Mouse (Mus musculus) embryonic facial prominence, embryonic 13.5 days (tissue): ENCODE data around the gene Tec. TPM values are rescaled to one million over a fixed set of nuclear protein-coding genes. Genes with fewer than 3 reads are reported as not detected.

Experiments
- ATAC-seq: fragments of 200-750 bp; cut with Nextera tagmentation; 2 replicates; pipeline ENCODE4 v1.8.0; 2017; ENCODE audit warnings: low read depth; ENCODE audit not compliant: insufficient number of reproducible peaks, insufficient read depth, low FRiP score, low TSS enrichment
- H3K27ac ChIP-seq: fragments of 300-500 bp; sonication (generic); 2 replicates; pipeline ENCODE4 v1.5.1; 2015; ENCODE audit warnings: moderate library complexity, mild to moderate bottlenecking, inconsistent platforms
- H3K27me3 ChIP-seq: fragments of 300-500 bp; sonication (generic); 2 replicates; pipeline ENCODE4 v1.6.1; 2015; ENCODE audit warnings: mild to moderate bottlenecking, inconsistent platforms
- H3K36me3 ChIP-seq: fragments of 300-500 bp; sonication (generic); 2 replicates; pipeline ENCODE4 v1.6.1; 2015; ENCODE audit warnings: mild to moderate bottlenecking, inconsistent platforms
- H3K4me1 ChIP-seq: fragments of 300-500 bp; sonication (generic); 2 replicates; pipeline ENCODE4 v1.6.1; 2015; ENCODE audit warnings: inconsistent platforms
- H3K4me2 ChIP-seq: fragments of 300-500 bp; sonication (generic); 2 replicates; pipeline ENCODE4 v1.6.1; 2015; ENCODE audit warnings: moderate library complexity, mild to moderate bottlenecking, inconsistent platforms
- H3K4me3 ChIP-seq: fragments of 300-500 bp; sonication (generic); 2 replicates; pipeline ENCODE4 v1.5.1; 2015; ENCODE audit warnings: mild to moderate bottlenecking, inconsistent platforms
- H3K9ac ChIP-seq: fragments of 300-500 bp; sonication (generic); 2 replicates; pipeline ENCODE4 v1.6.1; 2015; ENCODE audit warnings: mild to moderate bottlenecking, inconsistent platforms
- H3K9me3 ChIP-seq: fragments of 300-500 bp; sonication (generic); 2 replicates; pipeline ENCODE4 v1.6.1; 2016; ENCODE audit warnings: inconsistent platforms
- WGBS: fragments of 180-500 bp; shearing (Covaris S2); methylation state at CpG from one replicate; pipeline ENCODE4 v1.1.7; 2015; ENCODE audit warnings: mixed read lengths; 5-methylcytosine and 5-hydroxymethylcytosine counted together
- polyA plus RNA-seq: library from polyadenylated mRNA; unstranded; fragments of >200 nt; fragmentation: Nextera tagmentation; extraction: Ambion mirVana; gene quantifications from 2 replicates; pipeline ENCODE4 v1.2.1, GENCODE M21; 2015

The Tec gene
- polyA plus RNA-seq, 1 experiment from 2014 or later = 4.1 TPM

DNA sequence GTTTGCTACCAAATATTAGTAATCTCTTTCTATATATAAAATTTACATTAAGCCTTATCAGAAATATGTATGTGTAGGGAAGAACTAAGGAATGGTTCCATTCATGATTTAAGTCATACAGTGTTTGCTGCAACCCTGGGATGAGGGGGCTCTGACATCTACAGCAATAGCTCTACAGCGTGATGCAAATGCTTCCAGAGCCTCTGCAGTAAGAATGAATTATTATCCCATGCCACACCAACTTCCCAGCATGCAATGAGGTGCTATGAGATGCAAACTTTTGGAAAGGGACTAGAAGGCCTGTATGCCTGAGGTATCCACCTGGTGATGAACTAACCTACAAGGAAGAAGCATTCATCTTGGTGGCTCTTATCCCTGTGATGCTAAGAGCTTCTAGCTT lies 52.2 kb downstream of the Tec start:
- H3K4me1 ChIP-seq = peaks cover 12% of the 10 kb centered on the region; the same call in 1 of the 2 replicates
- no peak overlapping the region for H3K4me3 ChIP-seq
- no peaks in the 10 kb centered on the region for H3K27me3 ChIP-seq
- ATAC-seq = no peak
- no peaks in the 10 kb centered on the region for H3K9me3 ChIP-seq
- no peak overlapping the region for H3K9ac ChIP-seq
- H3K4me2 ChIP-seq = no peak overlapping the region
- no peaks in the 10 kb centered on the region for H3K36me3 ChIP-seq
- 91% methylated on average over 1 of the region's 1 CpGs for WGBS
- H3K27ac ChIP-seq = no peak overlapping the region

DNA sequence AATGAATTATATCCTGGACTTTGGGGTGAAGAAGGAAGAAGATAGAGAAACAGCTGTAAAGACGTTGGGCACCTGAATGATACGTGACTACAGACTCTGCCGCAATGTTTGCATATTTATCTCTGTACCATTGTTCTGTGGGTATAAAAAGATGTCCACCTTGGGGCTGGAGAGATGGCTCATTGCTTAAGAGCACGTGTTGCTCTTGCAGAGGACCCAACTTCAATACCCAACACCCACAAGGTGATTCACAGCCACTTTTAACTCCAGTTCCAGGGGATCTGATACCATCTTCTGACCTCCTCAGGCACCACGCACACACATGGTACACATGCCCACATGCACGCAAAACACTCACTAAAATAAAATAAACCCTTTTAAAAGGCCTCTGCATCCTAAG lies 52.9 kb downstream of the Tec start:
- ATAC-seq = no peak

GRCm38 (mm10) chr5:72814072-72814471 lies 54.2 kb downstream of the Tec start:
- no peak for ATAC-seq
- H3K4me1 ChIP-seq = peaks cover 16% of the 10 kb centered on the region; the same call in 1 of the 2 replicates
- H3K36me3 ChIP-seq = no peaks in the 10 kb centered on the region
- H3K9ac ChIP-seq = no peak overlapping the region
- H3K4me3 ChIP-seq = no peak overlapping the region
- H3K27me3 ChIP-seq = no peaks in the 10 kb centered on the region
- 0 out of 2 replicates have a peak, but pooled peaks cover 3% of the 10 kb centered on the region for H3K9me3 ChIP-seq
- H3K27ac ChIP-seq = no peak overlapping the region
- no peak overlapping the region for H3K4me2 ChIP-seq
- 80% methylated on average over 5 of the region's 5 CpGs for WGBS

More for the DNA sequence above, 52.9 kb downstream of the Tec start:
- Histone ChIP-seq H3K4me3 (no peak overlapping the region), H3K4me1 (peaks cover 12% of the 10 kb centered on the region; the same call in 1 of the 2 replicates), H3K4me2 (no peak overlapping the region), H3K9me3 (no peaks in the 10 kb centered on the region), H3K27me3 (no peaks in the 10 kb centered on the region), H3K9ac (no peak overlapping the region), H3K36me3 (no peaks in the 10 kb centered on the region), H3K27ac (no peak overlapping the region)
- 89% methylated on average over 6 of the region's 6 CpGs for WGBS

- peaks cover 26% of the 10 kb centered on the region for H3K4me1 ChIP-seq
- H3K4me2 ChIP-seq = no peak overlapping the region
- H3K9ac ChIP-seq = no peak overlapping the region
- no peak overlapping the region for H3K27ac ChIP-seq
- 0 out of 2 replicates have a peak, but pooled peaks cover 3% of the 10 kb centered on the region for H3K9me3 ChIP-seq
- no peaks in the 10 kb centered on the region for H3K36me3 ChIP-seq
- ATAC-seq = no peak
- no peak overlapping the region for H3K4me3 ChIP-seq
- 38% methylated on average over 5 of the region's 5 CpGs for WGBS
- no peaks in the 10 kb centered on the region for H3K27me3 ChIP-seq
Observed at GRCm38 (mm10) chr5:72812908-72813307, 55.4 kb downstream of the Tec start.

GRCm38 (mm10) chr5:72812328-72812727 lies 56.0 kb downstream of the Tec start:
- Histone ChIP-seq H3K4me2 (no peak overlapping the region), H3K9me3 (0 out of 2 replicates have a peak, but pooled peaks cover 3% of the 10 kb centered on the region), H3K27me3 (no peaks in the 10 kb centered on the region), H3K4me3 (no peak overlapping the region), H3K27ac (no peak overlapping the region), H3K9ac (no peak overlapping the region), H3K36me3 (no peaks in the 10 kb centered on the region), H3K4me1 (peaks cover 20% of the 10 kb centered on the region)
- WGBS = 85% methylated on average over 3 of the region's 3 CpGs
- no peak for ATAC-seq

DNA sequence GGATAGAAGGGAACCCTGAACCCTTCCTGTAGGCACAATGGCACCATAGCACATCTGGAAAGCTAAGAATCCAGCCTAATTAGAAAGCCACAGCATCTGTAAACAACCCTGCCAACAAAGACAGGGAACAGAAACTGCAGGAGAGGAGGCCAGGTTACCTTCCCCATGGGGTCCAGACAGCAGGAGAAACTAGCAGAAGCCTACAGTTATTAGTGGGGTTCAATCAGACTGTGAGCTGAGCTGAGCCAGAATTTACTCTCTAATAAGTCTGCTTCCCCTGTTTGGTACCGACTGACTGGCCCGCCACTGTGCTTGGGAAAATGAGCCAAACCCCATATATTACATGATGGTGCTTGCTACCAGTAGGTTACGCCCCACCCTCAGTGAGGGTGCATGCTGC lies 56.9 kb downstream of the Tec start:
- Histone ChIP-seq H3K4me3 (no peak overlapping the region), H3K4me1 (peaks cover 20% of the 10 kb centered on the region), H3K4me2 (no peak overlapping the region), H3K27me3 (no peaks in the 10 kb centered on the region), H3K27ac (no peak overlapping the region), H3K9ac (no peak overlapping the region), H3K9me3 (0 out of 2 replicates have a peak, but pooled peaks cover 3% of the 10 kb centered on the region), H3K36me3 (no peaks in the 10 kb centered on the region)
- ATAC-seq = no peak
- WGBS = 77% methylated on average over 3 of the region's 3 CpGs

DNA sequence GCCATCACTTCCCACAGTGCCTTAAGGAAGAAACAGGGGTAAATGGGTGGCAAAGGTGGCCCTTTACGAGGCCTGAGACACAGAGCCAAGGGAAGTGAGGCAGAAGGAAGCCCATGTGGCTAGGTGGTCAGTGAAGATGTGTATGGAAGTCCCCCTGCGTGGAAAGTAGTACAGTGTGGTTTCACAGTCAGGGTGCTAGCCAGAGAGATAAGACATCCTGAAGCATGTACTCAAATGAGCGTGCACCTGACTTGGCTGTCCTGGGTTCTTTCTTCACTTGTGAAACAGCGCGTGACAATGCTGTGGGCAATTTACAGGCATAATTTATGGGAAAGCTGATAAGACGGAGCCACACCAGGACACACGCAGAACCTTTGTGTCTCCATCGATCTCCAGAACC lies 57.3 kb downstream of the Tec start:
- no peak for ATAC-seq
- H3K4me3 ChIP-seq = no peak overlapping the region
- WGBS = 81% methylated on average over 8 of the region's 8 CpGs

GRCm38 (mm10) chr5:72809480-72809879 lies 58.8 kb downstream of the Tec start:
- WGBS = 85% methylated on average over 2 of the region's 2 CpGs
- no peak overlapping the region for H3K9ac ChIP-seq
- H3K4me2 ChIP-seq = 0 out of 2 replicates have a peak overlapping the region, but pooled peaks have one; percentile 41
- H3K4me1 ChIP-seq = peaks cover 20% of the 10 kb centered on the region
- no peaks in the 10 kb centered on the region for H3K36me3 ChIP-seq
- H3K27ac ChIP-seq = peak overlapping the region; percentile 81
- H3K4me3 ChIP-seq = no peak overlapping the region
- ATAC-seq = no peak
- no peaks in the 10 kb centered on the region for H3K27me3 ChIP-seq
- H3K9me3 ChIP-seq = 0 out of 2 replicates have a peak, but pooled peaks cover 3% of the 10 kb centered on the region

More for the DNA sequence above, 57.3 kb downstream of the Tec start:
- H3K36me3 ChIP-seq = no peaks in the 10 kb centered on the region
- no peaks in the 10 kb centered on the region for H3K27me3 ChIP-seq
- H3K4me1 ChIP-seq = peaks cover 20% of the 10 kb centered on the region
- no peak overlapping the region for H3K27ac ChIP-seq
- H3K4me2 ChIP-seq = no peak overlapping the region
- H3K9me3 ChIP-seq = 0 out of 2 replicates have a peak, but pooled peaks cover 3% of the 10 kb centered on the region
- no peak overlapping the region for H3K9ac ChIP-seq

GRCm38 (mm10) chr5:72808456-72809111 lies 59.7 kb downstream of the Tec start:
- peak overlapping the region; percentile 51 for H3K9ac ChIP-seq
- WGBS = 28% methylated on average over 14 of the region's 14 CpGs
- peak overlapping the region; percentile 41 for H3K4me2 ChIP-seq
- H3K27me3 ChIP-seq = no peaks in the 10 kb centered on the region
- no peaks in the 10 kb centered on the region for H3K36me3 ChIP-seq
- ATAC-seq = peak; percentile 65; the same call in 1 of the 2 replicates
- H3K27ac ChIP-seq = peak overlapping the region; percentile 81
- H3K4me3 ChIP-seq = no peak overlapping the region
- H3K9me3 ChIP-seq = 0 out of 2 replicates have a peak, but pooled peaks cover 3% of the 10 kb centered on the region
- H3K4me1 ChIP-seq = peaks cover 20% of the 10 kb centered on the region

GRCm38 (mm10) chr5:72802851-72803250 lies 65.4 kb downstream of the Tec start:
- WGBS = 44% methylated on average over 5 of the region's 5 CpGs
- no peak for ATAC-seq

GRCm38 (mm10) chr5:72798563-72798962 lies 69.7 kb downstream of the Tec start:
- Histone ChIP-seq H3K4me2 (no peak overlapping the region), H3K4me3 (no peak overlapping the region), H3K9me3 (no peaks in the 10 kb centered on the region), H3K27ac (no peak overlapping the region), H3K4me1 (peaks cover 5% of the 10 kb centered on the region), H3K27me3 (no peaks in the 10 kb centered on the region), H3K36me3 (no peaks in the 10 kb centered on the region), H3K9ac (no peak overlapping the region)
- ATAC-seq = no peak
- WGBS = 58% methylated on average over 4 of the region's 4 CpGs

More at GRCm38 (mm10) chr5:72802851-72803250, 65.4 kb downstream of the Tec start:
- Histone ChIP-seq H3K36me3 (no peaks in the 10 kb centered on the region), H3K4me2 (no peak overlapping the region), H3K4me1 (peaks cover 5% of the 10 kb centered on the region; the same call in 1 of the 2 replicates), H3K27ac (no peak overlapping the region), H3K9me3 (no peaks in the 10 kb centered on the region), H3K27me3 (no peaks in the 10 kb centered on the region), H3K9ac (no peak overlapping the region), H3K4me3 (no peak overlapping the region)

DNA sequence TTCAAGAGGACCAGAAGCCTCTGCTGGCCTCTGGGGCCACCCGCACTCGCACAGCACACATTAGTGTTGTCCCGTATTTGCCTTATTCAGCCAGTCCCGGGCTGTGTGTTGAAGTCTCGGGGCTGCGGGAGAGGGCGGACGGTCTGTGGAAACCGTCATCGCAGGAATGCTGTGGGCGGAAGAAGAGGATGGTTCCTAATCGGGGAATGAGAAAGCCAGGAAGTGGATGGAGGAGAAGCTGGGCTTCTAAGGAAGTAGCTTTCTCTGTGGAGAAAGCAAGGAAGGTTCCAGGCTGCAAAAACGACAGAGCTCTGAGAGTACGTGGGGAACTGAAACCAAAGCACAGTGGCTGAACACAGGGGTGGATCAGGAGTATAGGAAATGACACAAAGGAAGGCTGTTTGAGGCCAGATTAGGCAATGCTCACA lies 72.1 kb downstream of the Tec start:
- Histone ChIP-seq H3K4me3 (no peak overlapping the region), H3K4me2 (peak overlapping the region; percentile 35), H3K36me3 (no peaks in the 10 kb centered on the region), H3K9me3 (no peaks in the 10 kb centered on the region), H3K27ac (no peak overlapping the region), H3K27me3 (no peaks in the 10 kb centered on the region), H3K9ac (no peak overlapping the region), H3K4me1 (no peaks in the 10 kb centered on the region; the same call in 1 of the 2 replicates)
- no peak for ATAC-seq
- 54% methylated on average over 14 of the region's 14 CpGs for WGBS
